Mouse (Mus musculus): ENCODE results near the gene Fermt1. TPM values are rescaled to one million over a fixed set of nuclear protein-coding genes. Genes with fewer than 3 reads are reported as not detected.

The Fermt1 gene
- polyA plus RNA-seq, 1 experiment: 9.1 TPM

DNA sequence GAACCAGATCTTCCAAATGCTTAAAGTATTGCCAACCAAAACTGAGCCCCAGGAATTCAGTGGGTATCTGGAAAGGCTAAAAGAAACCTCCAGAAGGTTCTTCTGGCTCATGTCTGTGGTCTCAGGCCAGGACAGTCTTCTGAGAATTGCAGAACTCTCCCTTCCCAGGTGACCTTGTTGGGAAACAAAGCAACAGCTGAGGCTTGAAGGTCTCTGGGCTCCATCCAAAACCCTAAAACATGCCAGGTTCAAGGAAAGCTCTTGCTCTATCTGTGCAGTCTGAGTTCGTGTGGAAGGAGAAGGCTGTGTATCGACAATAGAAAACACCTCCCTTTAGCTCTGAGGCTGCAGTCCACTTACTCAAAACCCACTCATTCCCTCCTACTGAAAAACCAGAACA, 40.7 kb downstream of the Fermt1 start:
- no peak for TF ChIP-seq POLR2A (IDR thresholded peaks at IDR 0.05; ENCODE audit: insufficient read depth, low read length)
- no peak for TF ChIP-seq CTCF (IDR thresholded peaks at IDR 0.05; ENCODE audit: low read depth, low read length)
- TF ChIP-seq EP300 (IDR thresholded peaks at IDR 0.05; ENCODE audit: insufficient read depth, low read depth, low read length): no peak
- H3K9ac ChIP-seq (ENCODE audit: low read depth, poor library complexity, severe bottlenecking): no peak overlapping the region
- H3K27ac ChIP-seq (ENCODE audit: insufficient read depth, low read length): no peak overlapping the region
- H3K4me3 ChIP-seq (ENCODE audit: low read depth, low read length): no peak overlapping the region
- no peaks in the 10 kb centered on the region for H3K27me3 ChIP-seq (ENCODE audit: control insufficient read depth, insufficient read depth, low read length, poor library complexity, severe bottlenecking)
- H3K9me3 ChIP-seq (replicated peaks; ENCODE audit: control insufficient read depth, insufficient read depth, low read length, poor library complexity, severe bottlenecking): no peaks in the 10 kb centered on the region
- H3K36me3 ChIP-seq (ENCODE audit: control insufficient read depth, insufficient read depth, low read length, poor library complexity, severe bottlenecking): no peaks in the 10 kb centered on the region
- H3K4me1 ChIP-seq (ENCODE audit: control insufficient read depth, insufficient read depth, low read length): no peaks in the 10 kb centered on the region

DNA sequence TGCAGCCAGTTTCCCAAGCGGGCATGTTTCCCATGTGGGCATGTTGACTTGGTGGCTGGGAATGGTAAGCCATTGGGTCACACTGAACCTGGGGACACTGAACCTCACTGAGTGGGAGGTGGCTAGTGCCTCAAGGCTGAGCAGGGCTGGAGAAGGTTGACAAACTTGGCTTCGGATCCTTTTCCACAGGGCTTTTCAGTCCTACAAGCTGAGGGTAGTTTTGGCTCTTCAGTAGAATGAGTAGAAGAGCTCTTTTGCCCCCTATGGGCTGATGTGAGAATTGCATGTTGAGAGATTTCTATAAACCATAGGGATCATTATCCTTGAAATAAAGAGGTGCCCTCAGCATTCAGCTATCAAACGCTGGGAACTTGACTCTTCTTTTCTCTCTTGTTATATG, 42.2 kb downstream of the Fermt1 start:
- Histone ChIP-seq H3K4me3 (ENCODE audit: low read depth, low read length) (no peak overlapping the region), H3K4me1 (ENCODE audit: control insufficient read depth, insufficient read depth, low read length) (no peaks in the 10 kb centered on the region), H3K27me3 (ENCODE audit: control insufficient read depth, insufficient read depth, low read length, poor library complexity, severe bottlenecking) (no peaks in the 10 kb centered on the region), H3K36me3 (ENCODE audit: control insufficient read depth, insufficient read depth, low read length, poor library complexity, severe bottlenecking) (no peaks in the 10 kb centered on the region), H3K9me3 (replicated peaks; ENCODE audit: control insufficient read depth, insufficient read depth, low read length, poor library complexity, severe bottlenecking) (no peaks in the 10 kb centered on the region), H3K27ac (ENCODE audit: insufficient read depth, low read length) (no peak overlapping the region), H3K9ac (ENCODE audit: low read depth, poor library complexity, severe bottlenecking) (no peak overlapping the region)
- TF ChIP-seq CTCF (IDR thresholded peaks at IDR 0.05; ENCODE audit: low read depth, low read length) (no peak), EP300 (IDR thresholded peaks at IDR 0.05; ENCODE audit: insufficient read depth, low read depth, low read length) (no peak), POLR2A (IDR thresholded peaks at IDR 0.05; ENCODE audit: insufficient read depth, low read length) (no peak)

GRCm38 (mm10) chr2:132902056-132902455, 43.6 kb downstream of the Fermt1 start:
- Histone ChIP-seq H3K4me3 (ENCODE audit: low read depth, low read length) (no peak overlapping the region), H3K4me1 (ENCODE audit: control insufficient read depth, insufficient read depth, low read length) (no peaks in the 10 kb centered on the region), H3K36me3 (ENCODE audit: control insufficient read depth, insufficient read depth, low read length, poor library complexity, severe bottlenecking) (no peaks in the 10 kb centered on the region), H3K27ac (ENCODE audit: insufficient read depth, low read length) (no peak overlapping the region), H3K27me3 (ENCODE audit: control insufficient read depth, insufficient read depth, low read length, poor library complexity, severe bottlenecking) (no peaks in the 10 kb centered on the region), H3K9me3 (replicated peaks; ENCODE audit: control insufficient read depth, insufficient read depth, low read length, poor library complexity, severe bottlenecking) (no peaks in the 10 kb centered on the region), H3K9ac (ENCODE audit: low read depth, poor library complexity, severe bottlenecking) (no peak overlapping the region)
- TF ChIP-seq CTCF (IDR thresholded peaks at IDR 0.05; ENCODE audit: low read depth, low read length) (no peak), EP300 (IDR thresholded peaks at IDR 0.05; ENCODE audit: insufficient read depth, low read depth, low read length) (no peak), POLR2A (IDR thresholded peaks at IDR 0.05; ENCODE audit: insufficient read depth, low read length) (no peak)

- Histone ChIP-seq H3K9ac (ENCODE audit: low read depth, poor library complexity, severe bottlenecking) (no peak overlapping the region), H3K4me3 (ENCODE audit: low read depth, low read length) (no peak overlapping the region), H3K27me3 (ENCODE audit: control insufficient read depth, insufficient read depth, low read length, poor library complexity, severe bottlenecking) (no peaks in the 10 kb centered on the region), H3K27ac (ENCODE audit: insufficient read depth, low read length) (no peak overlapping the region), H3K9me3 (replicated peaks; ENCODE audit: control insufficient read depth, insufficient read depth, low read length, poor library complexity, severe bottlenecking) (no peaks in the 10 kb centered on the region), H3K36me3 (ENCODE audit: control insufficient read depth, insufficient read depth, low read length, poor library complexity, severe bottlenecking) (no peaks in the 10 kb centered on the region), H3K4me1 (ENCODE audit: control insufficient read depth, insufficient read depth, low read length) (no peaks in the 10 kb centered on the region)
- no peak for TF ChIP-seq CTCF (IDR thresholded peaks at IDR 0.05; ENCODE audit: low read depth, low read length)
- no peak for TF ChIP-seq EP300 (IDR thresholded peaks at IDR 0.05; ENCODE audit: insufficient read depth, low read depth, low read length)
- TF ChIP-seq POLR2A (IDR thresholded peaks at IDR 0.05; ENCODE audit: insufficient read depth, low read length): no peak
These were observed 44.1 kb downstream of the Fermt1 start for GRCm38 (mm10) chr2:132901636-132902035.

GRCm38 (mm10) chr2:132900596-132900995, 45.1 kb downstream of the Fermt1 start:
- H3K4me1 ChIP-seq (ENCODE audit: control insufficient read depth, insufficient read depth, low read length): no peaks in the 10 kb centered on the region
- no peak for TF ChIP-seq EP300 (IDR thresholded peaks at IDR 0.05; ENCODE audit: insufficient read depth, low read depth, low read length)
- TF ChIP-seq CTCF (IDR thresholded peaks at IDR 0.05; ENCODE audit: low read depth, low read length): no peak
- TF ChIP-seq POLR2A (IDR thresholded peaks at IDR 0.05; ENCODE audit: insufficient read depth, low read length): no peak
- no peaks in the 10 kb centered on the region for H3K36me3 ChIP-seq (ENCODE audit: control insufficient read depth, insufficient read depth, low read length, poor library complexity, severe bottlenecking)
- no peak overlapping the region for H3K27ac ChIP-seq (ENCODE audit: insufficient read depth, low read length)
- no peaks in the 10 kb centered on the region for H3K9me3 ChIP-seq (replicated peaks; ENCODE audit: control insufficient read depth, insufficient read depth, low read length, poor library complexity, severe bottlenecking)
- H3K27me3 ChIP-seq (ENCODE audit: control insufficient read depth, insufficient read depth, low read length, poor library complexity, severe bottlenecking): no peaks in the 10 kb centered on the region
- no peak overlapping the region for H3K4me3 ChIP-seq (ENCODE audit: low read depth, low read length)
- H3K9ac ChIP-seq (ENCODE audit: low read depth, poor library complexity, severe bottlenecking): no peak overlapping the region

GRCm38 (mm10) chr2:132898211-132898610, 47.5 kb downstream of the Fermt1 start:
- no peak overlapping the region for H3K4me3 ChIP-seq (ENCODE audit: low read depth, low read length)

More at GRCm38 (mm10) chr2:132898211-132898610, 47.5 kb downstream of the Fermt1 start:
- H3K9me3 ChIP-seq (replicated peaks; ENCODE audit: control insufficient read depth, insufficient read depth, low read length, poor library complexity, severe bottlenecking): no peaks in the 10 kb centered on the region
- no peak for TF ChIP-seq POLR2A (IDR thresholded peaks at IDR 0.05; ENCODE audit: insufficient read depth, low read length)
- no peak for TF ChIP-seq EP300 (IDR thresholded peaks at IDR 0.05; ENCODE audit: insufficient read depth, low read depth, low read length)
- H3K9ac ChIP-seq (ENCODE audit: low read depth, poor library complexity, severe bottlenecking): no peak overlapping the region
- no peaks in the 10 kb centered on the region for H3K4me1 ChIP-seq (ENCODE audit: control insufficient read depth, insufficient read depth, low read length)
- no peak overlapping the region for H3K27ac ChIP-seq (ENCODE audit: insufficient read depth, low read length)
- no peaks in the 10 kb centered on the region for H3K27me3 ChIP-seq (ENCODE audit: control insufficient read depth, insufficient read depth, low read length, poor library complexity, severe bottlenecking)
- no peaks in the 10 kb centered on the region for H3K36me3 ChIP-seq (ENCODE audit: control insufficient read depth, insufficient read depth, low read length, poor library complexity, severe bottlenecking)

All from ES-Bruce4 (cell line).